Mouse (Mus musculus) layer of hippocampus, adult 9-11 months (tissue): ENCODE measurements at regions not wholly inside any gene's neighbourhood (a gene's known extent, or its start where the extent isn't known, plus 50 kb on each side); places are given as distances from the start of the nearest gene placed in this dataset.
A peak's percentile ranks its signal among the peaks of the same experiment; 100 is the strongest.

Experiments used
- DNase-seq: peaks from one replicate; pipeline ENCODE4 v3.0.0; 2022

DNA sequence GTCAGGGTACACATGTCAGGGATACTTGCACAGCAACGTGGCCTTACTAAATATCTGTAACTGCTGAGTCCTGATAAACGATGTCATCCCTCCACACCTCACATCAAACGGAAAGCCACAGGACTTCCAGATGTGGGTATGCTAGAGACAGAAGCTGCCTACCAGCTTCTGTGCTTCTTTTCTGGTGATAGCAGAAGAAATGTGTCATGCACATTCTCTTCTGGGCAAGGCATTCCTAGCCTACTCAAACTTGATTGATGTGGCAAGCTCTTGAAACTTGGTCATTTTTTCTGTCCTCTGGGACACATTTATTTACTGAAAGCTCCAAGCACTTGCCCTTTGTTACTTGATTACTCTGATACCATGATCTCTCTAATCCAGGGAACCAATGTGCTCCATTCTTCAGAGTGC is 282.8 kb upstream of the Gm9747 start:
- no peak for DNase-seq

DNA sequence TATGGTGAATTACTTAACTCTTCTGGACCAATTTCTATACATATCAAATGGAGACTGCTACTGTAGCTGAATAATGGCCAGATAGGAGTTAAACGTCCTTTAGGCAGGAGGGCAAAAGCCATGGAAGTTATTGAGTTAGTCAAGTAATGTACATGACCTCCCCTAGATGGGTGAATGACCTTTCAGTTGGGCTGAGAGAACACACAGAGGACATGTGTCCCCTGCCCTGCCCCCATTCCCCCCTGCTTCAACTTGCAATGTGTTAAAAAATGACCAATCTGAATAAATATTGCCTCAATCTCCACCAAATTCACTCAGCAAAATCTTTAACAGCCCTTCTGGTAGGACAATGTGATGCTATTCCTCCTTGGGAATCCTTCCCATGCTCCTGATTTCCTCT is 282.1 kb upstream of the Gm9747 start:
- no peak for DNase-seq

DNA sequence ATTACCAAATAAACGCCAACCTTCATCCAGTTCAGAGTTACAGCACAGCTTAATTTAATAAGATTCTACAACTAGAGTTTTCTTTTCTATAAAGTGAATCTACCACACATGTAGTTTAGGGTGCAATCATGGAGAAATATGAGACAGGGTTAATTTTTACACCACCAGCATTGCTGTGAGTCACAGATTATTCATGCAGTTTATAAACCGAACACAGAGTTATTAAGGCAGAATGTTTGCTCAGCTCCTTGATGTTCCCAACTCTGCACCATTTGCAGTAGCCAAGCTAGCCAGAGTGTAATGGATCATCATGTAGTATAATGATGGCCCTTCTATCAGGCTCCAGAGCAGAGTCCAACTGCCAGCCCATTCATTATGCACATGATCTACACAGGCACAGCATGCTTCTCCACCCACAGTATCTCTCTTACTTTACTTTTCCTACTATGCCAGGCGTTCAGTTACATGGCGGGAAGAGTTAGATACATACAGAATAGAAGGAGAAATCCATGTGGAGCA is 281.4 kb upstream of the Gm9747 start:
- no peak for DNase-seq

DNA sequence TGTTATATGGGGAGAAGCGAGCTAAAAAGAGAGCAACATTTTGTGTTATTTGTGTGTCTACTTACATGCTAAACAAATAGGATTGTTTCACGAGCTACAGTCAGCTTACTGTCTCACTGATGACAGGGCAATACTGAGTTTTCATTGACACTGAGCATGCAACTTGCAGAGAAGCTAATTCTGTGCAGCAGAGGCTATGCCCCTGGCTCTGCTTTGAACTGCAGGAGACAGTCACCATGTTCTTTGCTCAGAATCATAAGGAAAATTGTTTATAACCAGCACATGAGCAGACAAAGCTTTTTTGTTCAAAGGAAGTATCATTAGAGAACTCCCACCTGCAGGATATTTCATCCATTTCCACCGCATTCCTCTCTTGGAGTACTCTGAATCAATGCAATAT is 280.8 kb upstream of the Gm9747 start:
- no peak for DNase-seq

DNA sequence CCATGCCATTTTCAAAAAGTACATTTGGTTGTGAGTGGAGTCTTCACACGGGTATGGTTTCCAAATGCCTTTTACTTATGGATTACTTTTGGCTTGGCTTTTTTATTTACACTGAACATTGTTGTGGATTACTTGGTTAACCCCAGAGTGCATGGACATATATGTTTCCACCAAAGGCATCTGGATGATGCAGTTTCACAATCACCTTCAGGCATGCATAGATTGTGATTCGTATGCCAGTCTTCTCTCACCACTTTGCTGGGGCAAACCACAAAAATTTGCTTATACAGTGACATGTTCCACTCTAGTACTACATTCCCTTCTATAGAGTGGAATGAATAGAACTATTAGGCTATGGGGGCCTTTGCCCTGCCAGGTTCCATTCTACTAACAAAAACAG is 278.4 kb upstream of the Gm9747 start:
- DNase-seq = no peak

DNA sequence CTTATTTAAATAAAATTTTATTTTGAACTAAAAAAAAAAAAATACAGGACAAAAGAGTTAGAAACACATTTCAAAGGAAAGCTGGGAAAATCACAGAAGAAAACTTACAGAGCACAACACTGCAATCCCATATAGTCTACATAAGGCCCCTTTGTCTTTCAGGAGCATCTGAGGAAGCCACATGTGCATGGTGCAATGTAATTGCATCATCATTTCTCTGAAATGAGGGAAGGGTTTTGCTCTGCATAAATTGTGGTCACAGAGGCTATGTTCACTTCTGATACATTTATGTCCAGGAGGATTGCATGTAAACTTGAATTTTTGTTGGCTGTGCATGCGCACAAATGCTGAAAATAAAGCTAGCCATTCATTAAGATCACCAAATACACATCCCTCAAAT is 265.9 kb upstream of the Gm9747 start:
- no peak for DNase-seq

DNA sequence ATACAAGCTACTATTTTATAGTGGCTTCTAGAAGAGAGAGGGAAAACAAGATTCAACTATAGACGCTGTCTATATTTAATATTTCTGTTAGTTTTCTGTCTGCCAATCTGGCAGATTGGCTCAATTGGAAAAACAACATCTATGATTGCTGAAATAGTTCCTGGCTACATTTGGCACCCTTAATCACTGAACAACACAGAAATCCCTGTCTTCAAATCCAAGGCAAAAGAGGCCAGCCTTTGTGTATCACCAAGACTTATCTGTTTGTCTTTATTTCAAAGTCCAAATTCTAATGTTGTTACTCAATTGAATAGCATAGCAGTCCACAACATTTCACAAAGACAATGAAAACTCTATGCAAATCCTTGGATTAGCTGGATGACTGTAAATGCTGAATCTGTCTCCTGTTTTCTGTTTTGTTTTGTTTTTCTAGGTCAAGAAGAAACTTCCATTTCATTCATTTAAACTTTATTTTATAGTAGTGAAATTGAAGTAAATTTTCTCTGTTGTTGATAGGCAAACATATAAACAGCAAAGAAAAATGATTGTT is 265.1 kb upstream of the Gm9747 start:
- peak; percentile 4 for DNase-seq

DNA sequence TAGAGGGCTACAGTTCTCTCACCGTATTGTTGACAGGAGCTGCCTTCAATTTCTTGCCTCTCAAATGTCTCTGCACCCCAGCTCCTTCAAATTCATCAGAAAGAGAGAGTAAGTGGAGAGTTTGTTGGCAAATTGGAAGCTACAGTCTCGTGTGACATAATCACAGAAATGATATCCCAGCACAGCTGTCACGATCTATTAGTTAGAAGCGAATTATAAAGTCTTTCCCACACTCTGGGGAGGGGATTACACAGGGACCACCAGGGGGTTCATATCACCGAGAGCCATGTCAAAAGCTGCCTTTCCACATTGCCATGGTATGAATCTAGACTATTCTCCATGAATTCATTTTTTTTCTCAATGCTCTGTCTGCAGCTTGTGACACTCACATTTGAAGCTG is 260.3 kb upstream of the Gm9747 start:
- no peak for DNase-seq

DNA sequence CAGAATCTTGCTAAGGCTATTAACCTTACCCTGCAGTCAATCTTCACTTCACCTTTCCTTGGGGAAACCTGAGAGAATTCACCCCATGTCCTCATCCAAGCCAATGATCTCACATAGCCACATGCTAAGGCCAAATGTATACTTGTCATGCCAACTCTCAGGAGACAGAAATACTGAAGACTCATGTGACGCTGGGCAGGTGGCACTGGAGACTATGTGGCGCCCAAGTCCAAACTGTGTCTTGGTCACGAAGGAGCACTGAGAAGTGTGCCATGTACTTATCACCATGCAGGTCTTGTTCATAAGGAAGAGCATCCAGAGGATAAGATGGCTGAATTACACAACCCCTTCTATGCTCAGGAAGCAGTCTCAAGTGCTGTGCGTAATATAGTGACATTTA is 259.4 kb upstream of the Gm9747 start:
- no peak for DNase-seq

DNA sequence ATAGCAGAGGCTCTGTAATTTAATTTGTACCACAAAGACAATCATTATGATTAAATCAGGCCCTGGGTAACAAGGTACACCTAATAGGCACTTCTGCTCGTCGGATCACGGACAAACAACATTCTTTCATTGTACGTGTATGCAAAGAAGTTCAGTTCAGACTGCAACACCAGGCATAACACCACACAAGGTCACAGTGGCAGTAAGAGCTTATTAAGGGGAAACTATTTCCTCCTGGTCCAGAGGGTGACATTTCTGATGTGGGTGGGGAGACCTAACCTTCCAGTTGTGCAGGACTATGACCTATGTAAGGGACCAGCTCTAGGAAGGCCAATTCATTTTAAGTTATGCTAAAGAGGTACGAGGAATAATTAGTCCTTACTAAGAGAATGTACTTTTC is 225.0 kb upstream of the Gm9747 start:
- no peak for DNase-seq

DNA sequence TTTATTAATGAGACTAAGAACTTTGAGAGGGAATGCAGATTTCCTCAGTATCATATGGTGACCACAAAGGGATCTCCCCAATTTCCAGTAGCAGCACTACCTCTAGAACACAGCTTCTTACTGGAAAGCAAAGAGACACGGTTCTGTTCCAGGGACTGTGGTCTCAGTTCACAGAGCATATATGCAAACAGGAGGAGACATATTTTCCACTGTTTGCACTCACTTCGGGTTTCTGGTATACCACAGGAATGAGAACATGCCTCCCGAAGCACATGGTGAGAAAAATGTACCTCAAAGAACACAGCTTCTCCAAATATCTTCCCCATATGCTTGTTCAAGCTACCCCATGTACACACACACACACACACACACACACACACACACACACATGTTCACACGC is 224.1 kb upstream of the Gm9747 start:
- DNase-seq = no peak

DNA sequence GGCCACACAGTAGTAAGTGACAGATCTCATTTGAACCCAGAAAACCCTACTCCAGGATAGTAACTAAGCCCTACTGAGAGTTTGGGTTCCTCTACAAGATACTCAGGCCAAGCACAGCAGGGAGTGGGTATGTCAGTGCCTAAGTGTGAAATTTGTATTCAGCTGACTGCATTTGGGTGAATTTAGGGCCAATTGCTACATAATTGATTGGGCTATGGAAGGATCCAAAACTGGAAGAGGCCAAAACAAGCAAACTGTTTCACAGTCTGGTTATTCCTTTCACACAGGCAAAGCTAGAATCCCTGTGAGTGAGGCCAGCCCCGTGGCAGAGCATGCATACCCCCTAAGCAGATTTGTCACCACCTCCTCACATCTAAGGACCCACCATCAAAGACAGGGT is 221.9 kb upstream of the Gm9747 start:
- peak; percentile 5 for DNase-seq

DNA sequence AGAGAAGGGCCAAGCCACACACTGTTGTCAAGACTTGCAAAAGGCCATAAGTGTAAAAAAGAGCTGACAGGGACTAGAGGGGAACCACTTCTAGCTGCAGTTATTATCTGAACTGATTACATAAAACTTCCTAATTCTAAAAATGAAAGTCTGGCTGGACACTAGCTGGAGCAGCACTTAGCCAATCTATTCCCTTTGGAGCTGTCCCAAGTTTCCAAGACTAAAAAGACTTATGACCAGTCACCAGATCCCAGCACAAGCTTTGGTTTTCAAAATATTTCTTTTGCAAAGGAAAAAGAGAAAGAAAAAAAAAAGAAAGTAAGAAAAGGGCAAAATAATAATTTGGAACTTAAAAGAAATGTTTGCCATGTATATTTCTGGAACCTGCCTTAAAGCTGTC is 217.6 kb upstream of the Gm9747 start:
- no peak for DNase-seq

DNA sequence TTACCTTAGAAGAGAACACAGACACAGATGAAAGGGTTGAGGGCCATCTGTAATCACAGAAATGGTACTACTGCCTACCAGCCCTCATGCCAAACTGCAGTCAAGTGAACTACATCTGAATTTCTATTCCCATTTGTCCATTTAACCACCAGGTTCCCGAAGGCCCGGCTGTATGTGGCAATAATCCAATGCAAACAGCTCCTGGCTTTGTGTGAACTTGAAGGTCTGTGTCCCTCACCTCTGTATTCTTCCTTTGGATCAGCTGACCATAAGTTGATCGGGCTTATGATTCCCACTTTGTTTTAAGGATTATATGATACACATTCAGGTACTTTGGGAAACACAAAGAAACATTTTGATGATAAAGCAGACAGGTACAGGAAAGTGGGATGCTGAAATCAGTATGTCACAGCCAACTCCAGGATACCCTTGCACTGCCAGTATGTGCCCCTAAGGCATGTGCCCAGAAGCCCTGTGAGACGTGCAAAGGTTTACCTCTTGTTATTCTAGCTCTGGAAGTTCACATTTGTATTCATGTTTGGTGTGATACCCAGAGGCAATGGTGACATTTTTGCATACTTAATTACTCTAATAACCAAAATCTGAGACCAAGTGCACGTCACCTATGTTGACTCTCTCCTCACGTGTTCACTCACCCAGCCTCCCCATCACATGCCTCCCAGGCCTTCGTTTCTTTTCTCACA is 214.1 kb upstream of the Gm9747 start:
- no peak for DNase-seq

DNA sequence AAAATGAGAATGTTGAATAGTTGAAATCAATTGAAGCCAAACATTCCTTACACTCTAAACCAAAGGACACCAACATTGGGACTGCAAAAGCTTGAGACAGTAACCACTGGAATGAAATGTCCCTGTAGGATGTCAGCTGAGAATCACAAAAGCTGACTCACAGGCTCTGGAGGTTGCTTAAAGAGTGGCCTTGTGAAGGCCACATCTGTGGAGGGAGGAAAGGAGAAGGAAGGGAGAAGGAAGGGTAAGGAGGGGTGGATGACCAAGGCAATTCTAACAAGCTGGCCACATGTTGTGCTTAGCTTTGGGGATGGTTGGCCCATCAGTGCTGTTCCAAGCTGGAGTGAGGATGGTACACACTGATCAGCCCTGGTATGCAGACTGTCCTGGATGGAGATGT is 205.2 kb upstream of the Gm9747 start:
- DNase-seq = no peak

DNA sequence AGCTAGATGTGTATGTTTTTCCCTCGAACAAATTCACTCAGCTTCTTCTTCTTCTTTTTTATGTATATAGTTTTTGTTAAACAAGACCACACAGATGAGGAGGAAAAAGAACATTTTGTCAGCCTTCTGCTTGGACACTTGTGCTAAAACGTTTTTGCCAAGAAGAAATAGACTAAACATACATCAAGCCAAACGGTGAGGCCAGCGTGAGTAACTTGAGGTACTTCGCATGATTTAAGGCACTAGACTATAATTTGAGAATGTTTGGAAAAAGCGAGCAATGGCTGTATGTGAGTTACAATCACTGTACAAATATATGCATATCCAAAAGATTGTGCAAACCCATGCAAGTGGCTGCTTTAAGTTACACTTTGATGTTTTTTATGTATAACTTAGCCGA is 201.8 kb upstream of the Gm9747 start:
- no peak for DNase-seq

DNA sequence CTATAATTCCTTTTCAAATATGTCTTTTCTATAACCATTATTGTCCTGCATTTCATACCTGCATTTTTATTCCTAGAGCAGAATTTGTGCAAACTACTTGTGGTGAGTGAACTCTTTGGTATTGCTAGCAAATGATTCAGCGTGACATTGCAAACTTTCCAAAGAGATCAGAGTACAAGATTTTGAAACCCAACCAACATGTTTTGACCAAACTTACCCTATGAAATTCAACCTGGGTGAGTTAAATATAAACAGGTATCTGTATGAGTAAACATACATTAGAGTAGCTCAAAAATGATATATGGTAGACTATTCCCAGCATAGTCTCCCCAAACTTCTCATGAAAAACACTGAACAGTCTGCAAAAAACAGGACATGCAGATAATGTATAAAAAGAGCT is 200.5 kb upstream of the Gm9747 start:
- no peak for DNase-seq

DNA sequence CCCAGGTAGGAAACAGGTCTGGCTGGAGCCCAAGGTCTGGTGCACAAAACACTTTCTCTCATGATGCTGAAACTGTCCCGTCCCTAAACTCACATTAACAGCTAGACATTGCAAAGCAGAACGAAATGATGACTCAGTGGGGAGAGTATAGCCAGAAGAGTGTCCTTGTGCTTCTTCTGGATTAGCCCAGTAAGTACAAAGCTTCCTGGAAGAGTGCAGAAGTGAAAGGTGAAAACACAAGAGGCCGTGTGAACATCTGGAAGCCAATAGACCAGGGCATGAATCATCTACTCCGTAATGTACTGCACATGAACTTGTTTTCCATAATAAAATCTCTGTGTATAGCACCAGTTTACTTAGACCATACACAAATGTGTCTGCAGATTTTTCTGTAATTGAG is 194.7 kb upstream of the Gm9747 start:
- no peak for DNase-seq

DNA sequence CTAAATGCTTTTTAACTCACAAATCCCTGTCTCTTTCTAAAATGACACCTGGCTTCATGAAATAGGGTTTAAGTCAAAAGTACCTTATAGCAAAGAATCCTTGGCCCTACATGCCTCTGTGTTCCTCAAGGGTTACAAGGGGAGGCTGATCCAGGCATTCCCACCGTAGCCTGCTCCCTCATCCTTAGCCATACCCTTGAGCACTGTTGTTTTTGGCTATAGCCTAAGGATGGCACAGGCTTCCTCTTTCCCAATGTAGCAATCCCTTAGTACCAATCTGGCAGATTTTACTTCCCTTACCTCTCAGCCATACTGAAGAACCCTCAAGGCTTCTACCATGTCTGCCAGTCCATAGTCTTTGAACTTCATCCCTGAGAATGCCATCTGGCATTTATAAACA is 194.2 kb upstream of the Gm9747 start:
- DNase-seq = no peak

DNA sequence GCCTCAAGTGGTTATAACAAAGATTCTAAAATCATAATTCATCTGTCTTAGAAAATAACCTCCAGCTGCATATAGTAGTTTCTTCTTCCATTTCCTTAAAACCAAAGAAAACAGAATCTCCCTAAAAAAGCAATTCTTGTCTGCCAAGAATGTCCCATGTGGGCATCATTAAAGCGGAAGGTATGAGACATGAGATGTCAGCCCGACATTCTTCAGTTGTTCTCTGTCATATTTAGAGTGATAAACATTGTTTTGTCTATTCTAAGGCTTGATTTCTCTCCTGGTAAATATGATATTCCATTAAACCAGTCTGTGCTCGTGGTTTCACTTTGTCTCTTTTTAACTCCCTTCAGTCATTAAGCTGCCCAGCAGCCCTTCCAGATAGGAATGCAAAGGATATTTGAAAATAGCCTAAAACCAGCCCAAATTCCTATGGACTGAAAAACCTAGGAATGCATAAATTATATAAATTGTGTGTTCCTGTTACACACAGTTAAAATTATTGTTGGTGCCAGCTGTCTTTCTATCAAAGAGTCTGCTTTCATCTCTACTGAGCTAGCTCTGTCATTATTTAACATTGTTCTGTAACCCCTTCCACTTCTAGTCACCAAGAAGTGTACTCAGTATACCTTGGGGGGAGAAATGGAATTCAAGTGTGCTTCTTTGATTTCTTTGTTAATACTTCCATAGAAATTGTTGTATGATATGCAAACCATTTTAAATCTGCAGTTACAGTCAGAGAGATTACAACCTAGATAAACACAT is 191.4 kb upstream of the Gm9747 start:
- DNase-seq = no peak

DNA sequence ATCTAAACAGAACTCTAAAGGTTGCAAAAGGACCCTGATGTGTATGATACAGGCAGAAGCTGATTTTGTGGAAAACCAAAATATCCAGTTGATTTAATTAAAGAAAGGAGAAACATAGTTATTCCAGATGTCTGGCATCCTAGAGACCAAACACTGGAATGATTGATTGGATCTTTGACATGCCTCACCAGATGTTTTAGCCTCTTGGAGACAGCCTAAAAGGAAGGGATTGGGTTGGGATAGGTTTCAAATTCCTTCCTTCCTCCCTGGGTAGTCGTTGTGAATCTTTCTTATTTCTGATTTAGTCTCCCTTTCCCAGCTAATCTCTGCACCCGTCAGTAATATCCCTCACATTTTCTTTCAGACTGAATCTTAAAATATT is 190.9 kb upstream of the Gm9747 start:
- no peak for DNase-seq

DNA sequence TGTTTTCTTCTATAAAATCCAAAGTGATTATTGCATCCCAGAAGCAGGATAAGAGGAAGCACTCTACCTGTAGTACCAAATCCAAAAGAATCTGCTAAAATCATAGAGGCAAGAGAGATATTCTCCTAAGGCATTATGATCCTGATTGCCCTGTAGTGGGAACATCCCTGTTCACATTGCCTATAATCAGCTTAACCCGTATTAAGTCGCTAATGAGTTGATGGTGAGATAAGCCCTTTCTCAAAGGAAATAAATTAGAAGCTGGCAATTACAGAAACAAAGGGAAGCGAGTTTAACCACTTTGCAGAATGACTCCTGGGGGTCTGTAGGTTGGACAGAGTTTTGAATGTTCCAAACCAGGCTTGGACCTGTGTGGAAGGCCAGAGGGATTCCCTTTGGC is 190.4 kb upstream of the Gm9747 start:
- no peak for DNase-seq

DNA sequence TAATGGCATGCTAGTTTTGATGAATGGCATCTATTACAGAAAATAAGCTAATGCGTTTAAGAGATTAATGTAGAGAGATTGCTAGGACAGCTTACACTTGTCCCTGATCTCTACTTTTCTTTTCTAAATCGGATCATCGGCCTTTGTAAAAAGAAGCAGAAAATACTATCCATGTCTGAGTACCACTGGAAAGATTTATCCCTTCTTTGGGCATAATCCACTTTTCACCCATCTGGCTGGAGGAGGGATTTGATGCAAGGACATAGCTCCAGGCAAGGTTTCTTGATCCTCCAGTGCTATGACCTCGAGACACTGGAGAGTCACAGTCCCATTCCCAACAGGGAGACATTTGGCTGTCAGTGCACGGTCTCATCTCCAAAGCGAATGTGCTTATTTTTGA is 166.6 kb upstream of the Gm9747 start:
- DNase-seq = no peak

DNA sequence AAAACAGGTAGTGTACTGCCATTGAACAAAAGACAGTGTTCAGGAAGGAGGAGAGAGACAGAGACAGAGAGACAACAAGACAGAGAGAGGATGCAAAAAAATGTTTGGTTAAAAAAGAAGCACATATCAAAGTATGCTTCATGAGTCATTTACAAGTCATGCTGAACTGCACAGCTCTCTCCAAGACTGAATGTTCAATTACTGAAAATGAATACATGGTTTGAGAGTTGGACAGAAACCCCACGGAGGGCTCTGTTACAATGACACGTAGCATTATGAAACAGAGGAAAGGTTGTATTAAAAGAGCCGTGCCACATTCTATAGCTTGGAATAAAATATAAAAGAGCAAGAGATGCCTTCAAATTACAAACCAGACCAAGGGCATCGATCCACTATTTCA is 164.3 kb upstream of the Gm9747 start:
- no peak for DNase-seq
